Mouse (Mus musculus): ENCODE results near the gene Stx8. TPM values are rescaled to one million over a fixed set of nuclear protein-coding genes. Genes with fewer than 3 reads are reported as not detected.

The Stx8 gene
- polyA plus RNA-seq, 1 experiment from 2014 or later, result 59.7 TPM

DNA sequence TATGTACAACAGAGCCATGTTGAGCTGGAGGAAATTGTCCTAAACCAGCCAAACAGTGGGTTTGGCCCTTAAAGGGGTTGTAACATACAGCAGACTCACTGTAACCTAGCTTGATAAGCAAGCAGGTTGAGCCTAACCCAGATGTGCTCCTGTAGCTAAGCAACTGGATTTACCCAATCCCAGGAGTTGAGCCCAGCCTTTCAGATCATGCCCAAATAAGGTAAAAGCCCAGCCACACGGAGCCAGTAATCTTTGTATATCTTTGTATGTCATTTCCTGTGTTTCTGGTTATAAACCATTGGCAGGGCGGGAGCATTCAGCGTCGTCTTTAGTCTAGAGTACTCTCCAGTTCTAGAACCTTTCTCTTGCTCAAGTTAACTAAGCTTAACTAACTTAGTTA, 210.6 kb downstream of the Stx8 start:
- H3K9me3 ChIP-seq, result no peaks in the 10 kb centered on the region
- 51% methylated on average over 4 of the region's 4 CpGs for WGBS
- peak; percentile 56; the same call in 1 of the 2 replicates for ATAC-seq
- no peak overlapping the region for H3K4me2 ChIP-seq (replicated peaks)
- H3K9ac ChIP-seq, result no peak overlapping the region
- no peaks in the 10 kb centered on the region for H3K27me3 ChIP-seq (replicated peaks)
- no peak overlapping the region for H3K27ac ChIP-seq
- H3K4me3 ChIP-seq (replicated peaks), result no peak overlapping the region
- no peaks in the 10 kb centered on the region for H3K36me3 ChIP-seq
- H3K4me1 ChIP-seq (replicated peaks), result peaks cover 4% of the 10 kb centered on the region; the same call in 1 of the 2 replicates

DNA sequence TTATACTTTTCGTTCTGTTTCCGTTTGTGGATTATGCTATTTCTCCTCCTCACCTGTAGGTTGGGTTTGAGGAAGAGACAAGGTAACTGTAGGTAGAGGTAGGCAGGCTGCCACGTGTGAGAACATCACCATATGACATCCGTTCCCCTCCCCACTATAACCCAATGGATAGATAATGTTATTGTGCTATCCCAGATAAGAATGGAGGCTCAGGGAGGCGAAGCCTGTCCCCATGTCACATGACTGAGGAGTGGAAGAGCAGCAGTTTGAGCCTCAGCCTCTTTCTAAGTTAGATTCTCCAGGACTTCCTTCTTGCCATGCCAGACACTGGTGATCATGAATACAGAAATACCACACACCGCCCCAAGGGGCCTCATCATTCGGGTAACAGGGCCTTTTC, 211.4 kb downstream of the Stx8 start:
- no peak overlapping the region for H3K4me2 ChIP-seq (replicated peaks)
- no peaks in the 10 kb centered on the region for H3K36me3 ChIP-seq
- no peak overlapping the region for H3K27ac ChIP-seq
- 91% methylated on average over 7 of the region's 7 CpGs for WGBS
- no peak overlapping the region for H3K9ac ChIP-seq
- H3K9me3 ChIP-seq, result no peaks in the 10 kb centered on the region
- H3K4me3 ChIP-seq (replicated peaks), result no peak overlapping the region
- no peak for ATAC-seq
- H3K4me1 ChIP-seq (replicated peaks), result peaks cover 4% of the 10 kb centered on the region; the same call in 1 of the 2 replicates
- H3K27me3 ChIP-seq (replicated peaks), result no peaks in the 10 kb centered on the region

DNA sequence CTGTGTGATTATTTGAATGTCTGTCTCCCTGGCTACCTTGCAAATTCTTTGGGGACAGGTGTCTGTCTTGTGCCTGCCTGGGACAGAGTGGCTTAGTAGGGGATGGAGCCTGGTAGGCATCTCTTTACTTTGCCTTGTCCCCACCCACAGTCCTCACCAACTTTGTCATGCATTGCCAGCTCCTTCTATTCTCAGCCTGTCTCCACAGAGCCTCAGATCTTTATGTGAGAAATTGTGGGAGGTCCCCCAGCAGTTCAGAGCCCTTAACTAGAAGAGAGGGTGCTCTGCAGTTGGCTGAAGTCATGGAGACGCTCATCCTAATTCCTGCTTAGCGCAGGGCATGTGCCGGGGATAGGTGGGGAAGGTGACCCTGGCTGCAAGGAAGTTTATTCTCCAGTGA, 219.7 kb downstream of the Stx8 start:
- no peak overlapping the region for H3K9ac ChIP-seq
- no peak for ATAC-seq
- no peak overlapping the region for H3K27ac ChIP-seq
- peaks cover 18% of the 10 kb centered on the region for H3K4me1 ChIP-seq (replicated peaks)
- H3K9me3 ChIP-seq, result no peaks in the 10 kb centered on the region
- H3K27me3 ChIP-seq (replicated peaks), result no peaks in the 10 kb centered on the region
- 91% methylated on average over 3 of the region's 3 CpGs for WGBS
- no peak overlapping the region for H3K4me2 ChIP-seq (replicated peaks)
- H3K4me3 ChIP-seq (replicated peaks), result no peak overlapping the region
- H3K36me3 ChIP-seq, result no peaks in the 10 kb centered on the region

DNA sequence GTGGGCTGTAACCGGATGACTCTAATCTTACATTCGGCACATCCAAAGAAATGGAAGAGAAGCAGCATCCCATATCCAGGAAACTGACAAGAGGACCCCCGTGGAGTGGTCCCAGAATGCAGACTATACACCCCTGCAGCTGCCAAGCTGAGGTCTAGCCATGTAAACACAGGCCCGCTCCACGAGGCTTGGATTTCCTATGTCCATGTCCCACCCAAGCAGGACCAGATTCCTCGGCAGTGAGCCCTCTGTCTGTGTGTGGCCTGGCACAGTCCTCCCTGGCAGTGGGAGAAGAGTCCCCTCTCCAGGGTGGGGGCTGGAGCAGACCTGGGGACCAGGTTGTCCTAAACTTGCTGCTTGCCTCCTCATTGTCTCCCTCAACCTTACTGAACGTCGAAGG, 221.2 kb downstream of the Stx8 start:
- ATAC-seq, result peak; percentile 25; the same call in 1 of the 2 replicates
- H3K4me1 ChIP-seq (replicated peaks), result peaks cover 18% of the 10 kb centered on the region
- no peaks in the 10 kb centered on the region for H3K27me3 ChIP-seq (replicated peaks)
- no peaks in the 10 kb centered on the region for H3K9me3 ChIP-seq
- no peaks in the 10 kb centered on the region for H3K36me3 ChIP-seq
- no peak overlapping the region for H3K4me2 ChIP-seq (replicated peaks)
- 53% methylated on average over 8 of the region's 8 CpGs for WGBS
- no peak overlapping the region for H3K4me3 ChIP-seq (replicated peaks)
- H3K27ac ChIP-seq, result peak overlapping the region; percentile 19
- H3K9ac ChIP-seq, result no peak overlapping the region

DNA sequence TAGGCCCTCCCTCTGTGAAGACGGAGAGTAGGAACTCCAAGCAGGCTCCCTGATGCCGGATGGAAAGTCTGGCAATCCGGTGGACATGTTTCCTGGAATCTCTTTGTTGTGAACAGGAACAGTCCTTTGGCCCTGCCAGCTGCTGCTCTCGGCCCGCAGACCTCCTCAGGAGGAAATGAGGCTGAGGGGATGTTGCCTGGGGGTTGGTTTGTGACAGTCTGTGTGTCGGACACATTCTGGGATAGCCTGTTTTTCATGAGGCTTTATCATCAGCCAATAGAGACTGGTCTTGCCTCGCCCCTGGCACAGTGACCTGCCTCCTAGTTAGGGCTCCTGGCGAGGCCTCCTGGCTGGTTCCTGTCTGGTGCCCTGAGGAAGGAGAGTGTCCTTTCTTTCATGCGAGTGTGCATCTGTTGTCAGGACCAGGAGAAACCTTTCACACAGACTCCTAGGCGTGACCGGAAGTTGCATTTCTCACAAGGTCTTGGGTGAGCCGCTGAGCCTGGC, 222.8 kb downstream of the Stx8 start:
- no peak overlapping the region for H3K4me2 ChIP-seq (replicated peaks)
- no peaks in the 10 kb centered on the region for H3K36me3 ChIP-seq
- no peak for ATAC-seq
- H3K4me3 ChIP-seq (replicated peaks), result no peak overlapping the region
- H3K27ac ChIP-seq, result peak overlapping the region; percentile 71; the same call in 1 of the 2 replicates
- peaks cover 18% of the 10 kb centered on the region for H3K4me1 ChIP-seq (replicated peaks)
- no peaks in the 10 kb centered on the region for H3K27me3 ChIP-seq (replicated peaks)
- H3K9ac ChIP-seq, result no peak overlapping the region
- no peaks in the 10 kb centered on the region for H3K9me3 ChIP-seq
- 57% methylated on average over 12 of the region's 12 CpGs for WGBS

DNA sequence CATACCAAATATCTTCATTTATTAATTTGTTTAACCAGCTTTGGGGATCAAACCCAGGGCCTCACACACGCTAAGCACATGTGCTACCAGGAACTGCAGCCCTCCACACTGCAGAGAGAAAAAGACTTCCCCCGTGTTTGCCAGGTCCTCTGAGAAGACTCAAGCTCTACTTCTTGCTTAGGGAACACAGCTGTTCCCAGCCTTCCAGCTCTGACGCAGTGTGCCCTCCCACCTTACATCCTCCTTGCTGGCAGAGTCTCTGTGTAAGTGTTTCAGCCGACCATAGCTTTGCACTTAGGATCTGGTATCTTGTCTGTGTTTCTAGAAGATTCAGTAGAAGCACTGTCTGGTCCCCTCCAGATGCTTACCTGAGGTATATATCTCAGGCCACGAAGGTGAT, 224.9 kb downstream of the Stx8 start:
- WGBS, result 72% methylated on average over 5 of the region's 5 CpGs
- ATAC-seq, result no peak
- peaks cover 35% of the 10 kb centered on the region for H3K4me1 ChIP-seq (replicated peaks)

DNA sequence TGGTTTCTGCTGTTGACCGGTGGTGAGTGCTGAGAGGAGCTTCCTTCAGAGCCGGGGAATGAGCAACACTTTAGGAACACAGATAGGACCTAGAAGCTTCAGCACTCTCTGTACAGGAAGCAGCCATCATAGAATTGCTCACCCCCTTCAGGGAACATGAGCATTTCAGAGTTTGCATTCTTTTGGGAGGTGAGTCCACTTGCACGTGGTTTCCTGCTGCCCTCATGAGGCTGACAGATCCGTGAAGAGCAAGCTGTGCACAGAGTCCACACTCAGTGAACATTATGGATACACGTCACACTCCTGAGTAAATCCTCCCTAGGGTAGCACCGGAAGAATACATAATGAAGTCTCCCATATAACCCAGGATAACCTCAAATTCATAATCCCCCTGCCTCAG, 229.2 kb downstream of the Stx8 start:
- Histone ChIP-seq H3K4me3 (replicated peaks) (no peak overlapping the region), H3K27me3 (replicated peaks) (no peaks in the 10 kb centered on the region), H3K9me3 (no peaks in the 10 kb centered on the region), H3K36me3 (no peaks in the 10 kb centered on the region), H3K27ac (peak overlapping the region; percentile 56; the same call in 1 of the 2 replicates), H3K9ac (no peak overlapping the region), H3K4me1 (replicated peaks) (peaks cover 31% of the 10 kb centered on the region), H3K4me2 (replicated peaks) (no peak overlapping the region)
- ATAC-seq, result no peak
- WGBS, result 56% methylated on average over 6 of the region's 6 CpGs

More for the DNA sequence above, 224.9 kb downstream of the Stx8 start:
- Histone ChIP-seq H3K4me3 (replicated peaks) (no peak overlapping the region), H3K9ac (no peak overlapping the region), H3K9me3 (no peaks in the 10 kb centered on the region), H3K4me2 (replicated peaks) (no peak overlapping the region), H3K27ac (no peak overlapping the region), H3K27me3 (replicated peaks) (no peaks in the 10 kb centered on the region), H3K36me3 (no peaks in the 10 kb centered on the region)

DNA sequence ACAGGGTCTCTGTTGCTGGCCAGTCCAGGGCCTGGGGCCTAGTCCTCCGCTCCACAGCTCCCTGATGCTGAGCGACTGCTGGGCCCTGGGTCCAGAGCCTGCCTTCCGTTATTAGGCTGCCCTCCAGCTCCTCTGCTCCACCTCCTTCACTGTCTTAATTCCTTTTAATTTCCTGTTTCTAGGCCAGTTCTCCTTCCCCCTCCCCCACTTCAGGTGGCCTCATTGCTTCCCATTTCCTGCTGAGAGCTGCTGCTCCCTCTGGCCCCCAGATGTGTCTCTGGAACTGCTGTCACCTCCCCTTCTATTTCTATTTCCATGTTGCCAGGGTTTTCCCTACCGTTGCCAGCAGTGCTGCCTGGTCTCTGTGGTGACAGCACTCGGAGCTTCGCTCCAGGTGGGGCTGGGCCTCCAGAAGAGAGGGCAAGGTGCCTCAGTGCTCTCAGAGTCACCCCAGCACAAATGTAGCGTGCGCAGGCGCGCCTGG, 229.7 kb downstream of the Stx8 start:
- 0 out of 2 replicates have a peak, but pooled peaks have one; percentile 8 for ATAC-seq
- peak overlapping the region; percentile 56 for H3K27ac ChIP-seq
- peaks cover 31% of the 10 kb centered on the region for H3K4me1 ChIP-seq (replicated peaks)
- H3K4me2 ChIP-seq (replicated peaks), result no peak overlapping the region
- no peaks in the 10 kb centered on the region for H3K27me3 ChIP-seq (replicated peaks)
- no peak overlapping the region for H3K9ac ChIP-seq
- H3K36me3 ChIP-seq, result no peaks in the 10 kb centered on the region
- no peak overlapping the region for H3K4me3 ChIP-seq (replicated peaks)
- 59% methylated on average over 10 of the region's 10 CpGs for WGBS
- H3K9me3 ChIP-seq, result no peaks in the 10 kb centered on the region

DNA sequence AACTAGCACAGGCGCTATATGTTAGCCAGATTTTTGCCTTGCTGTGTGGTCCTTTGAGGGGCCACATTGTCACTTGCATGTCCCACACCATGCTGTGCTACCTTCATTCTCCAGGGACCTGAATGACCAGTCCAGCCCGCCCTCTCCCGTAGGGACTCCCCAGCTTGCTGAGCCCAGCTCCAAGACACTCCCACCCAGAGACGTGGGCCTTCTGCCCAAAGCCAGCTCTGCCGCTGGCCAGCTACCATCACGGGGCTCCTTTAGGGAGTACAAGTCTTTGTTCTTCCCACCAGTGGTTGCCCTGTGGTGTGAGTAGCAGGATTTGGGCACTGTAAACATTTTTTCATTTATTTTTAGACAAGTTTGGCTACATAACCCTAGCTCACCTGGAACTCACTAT, 230.6 kb downstream of the Stx8 start:
- Histone ChIP-seq H3K27ac (no peak overlapping the region), H3K4me1 (replicated peaks) (peaks cover 31% of the 10 kb centered on the region), H3K4me2 (replicated peaks) (no peak overlapping the region), H3K9ac (no peak overlapping the region), H3K4me3 (replicated peaks) (no peak overlapping the region), H3K9me3 (no peaks in the 10 kb centered on the region), H3K27me3 (replicated peaks) (no peaks in the 10 kb centered on the region), H3K36me3 (no peaks in the 10 kb centered on the region)
- WGBS, result 55% methylated on average over 6 of the region's 6 CpGs
- no peak; the same call in 1 of the 2 replicates for ATAC-seq

DNA sequence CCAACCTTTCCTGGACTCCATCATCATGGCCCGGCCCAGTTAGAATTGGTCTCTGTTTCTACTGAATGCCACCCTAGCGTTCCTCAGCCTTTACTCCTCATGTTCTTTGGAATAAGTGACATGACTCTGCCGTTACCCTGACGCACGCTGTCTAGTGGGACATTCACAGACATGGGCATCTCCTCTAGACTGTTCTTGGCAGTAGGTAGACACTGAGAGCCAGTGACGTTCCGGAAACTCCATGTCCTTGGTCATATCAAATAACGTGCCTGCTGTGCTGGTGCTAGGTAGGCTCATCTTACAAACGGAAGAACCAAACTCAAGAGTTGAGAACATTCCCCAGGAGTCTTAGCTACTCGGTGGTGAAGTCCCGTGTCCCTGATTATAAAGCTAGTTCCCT, 231.5 kb downstream of the Stx8 start:
- no peak overlapping the region for H3K9ac ChIP-seq
- peaks cover 31% of the 10 kb centered on the region for H3K4me1 ChIP-seq (replicated peaks)
- no peak overlapping the region for H3K27ac ChIP-seq
- ATAC-seq, result no peak
- H3K4me2 ChIP-seq (replicated peaks), result no peak overlapping the region
- no peaks in the 10 kb centered on the region for H3K36me3 ChIP-seq
- no peak overlapping the region for H3K4me3 ChIP-seq (replicated peaks)
- H3K9me3 ChIP-seq, result no peaks in the 10 kb centered on the region
- 92% methylated on average over 11 of the region's 11 CpGs for WGBS
- H3K27me3 ChIP-seq (replicated peaks), result no peaks in the 10 kb centered on the region

DNA sequence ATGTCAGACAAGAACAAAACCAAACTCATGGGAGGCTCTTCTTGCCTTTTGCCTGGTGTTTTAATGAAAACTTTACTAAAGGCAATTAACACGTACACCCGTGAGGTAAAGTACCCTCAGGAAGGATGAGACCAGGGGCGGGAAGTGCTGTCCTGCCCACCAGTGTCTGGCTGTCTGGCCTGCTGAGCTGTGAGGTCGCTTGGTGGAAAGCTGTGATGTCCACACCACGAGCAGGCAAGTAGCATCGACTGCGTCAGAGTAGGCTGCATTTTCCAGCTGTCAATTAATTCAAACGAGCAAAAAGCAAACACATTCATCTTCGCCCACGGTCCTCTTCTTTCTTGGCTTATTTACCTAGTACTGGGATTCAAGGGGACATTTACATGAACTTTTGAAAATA, 232.7 kb downstream of the Stx8 start:
- Histone ChIP-seq H3K4me1 (replicated peaks) (peaks cover 31% of the 10 kb centered on the region), H3K4me2 (replicated peaks) (no peak overlapping the region), H3K9me3 (no peaks in the 10 kb centered on the region), H3K4me3 (replicated peaks) (no peak overlapping the region), H3K27ac (no peak overlapping the region), H3K27me3 (replicated peaks) (no peaks in the 10 kb centered on the region), H3K9ac (no peak overlapping the region), H3K36me3 (no peaks in the 10 kb centered on the region)
- 68% methylated on average over 10 of the region's 10 CpGs for WGBS
- no peak for ATAC-seq

DNA sequence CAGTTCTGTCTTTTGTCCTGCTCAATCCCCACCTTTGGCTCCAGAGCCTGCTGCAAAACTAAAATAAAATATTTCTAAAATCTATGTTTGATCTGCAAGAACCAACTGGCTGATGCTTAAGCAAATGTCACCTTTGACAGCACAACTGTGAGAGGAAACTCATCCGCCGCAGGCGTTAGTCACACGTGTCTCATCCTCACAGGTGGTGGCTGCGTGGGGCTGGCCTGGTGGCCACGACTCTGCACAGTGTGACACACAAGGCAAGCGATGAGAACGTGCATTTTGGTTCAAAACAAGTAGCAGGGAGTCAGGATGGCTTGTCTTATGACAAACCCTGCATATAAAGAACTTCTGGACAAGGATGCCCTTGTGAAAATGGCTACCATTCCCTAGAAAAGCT, 233.1 kb downstream of the Stx8 start:
- peaks cover 30% of the 10 kb centered on the region for H3K4me1 ChIP-seq (replicated peaks)

DNA sequence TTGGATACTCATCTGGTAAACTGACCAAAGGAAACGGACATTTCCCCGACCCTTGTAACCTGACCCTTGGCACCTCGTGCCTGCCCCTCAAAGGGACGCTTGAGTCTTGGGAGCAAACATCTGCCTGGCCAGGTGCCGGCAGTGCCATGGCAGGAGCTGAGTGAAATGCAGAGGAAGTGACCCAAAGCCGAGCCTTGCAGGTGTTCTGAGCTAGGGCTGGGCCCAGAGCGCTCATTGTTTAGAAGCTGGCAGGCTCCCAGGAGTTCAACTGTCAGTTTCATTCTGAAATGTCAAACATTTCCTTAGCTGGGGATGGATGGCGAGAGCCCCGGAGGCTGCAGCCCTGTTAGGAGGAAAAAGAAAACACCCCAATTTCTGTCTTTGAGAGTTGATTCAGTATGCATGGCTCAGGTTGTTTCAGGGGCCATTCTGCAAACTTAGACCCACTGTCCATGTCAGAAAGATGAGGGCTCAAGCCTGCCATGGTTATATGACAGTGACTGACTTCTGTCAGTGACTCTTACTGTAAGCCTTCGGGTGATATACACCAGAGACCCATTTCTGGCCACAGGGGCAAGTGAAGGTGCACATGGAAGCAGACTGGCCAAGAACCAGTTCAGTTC, 233.9 kb downstream of the Stx8 start:
- no peaks in the 10 kb centered on the region for H3K27me3 ChIP-seq (replicated peaks)
- no peak overlapping the region for H3K4me3 ChIP-seq (replicated peaks)
- no peak overlapping the region for H3K4me2 ChIP-seq (replicated peaks)
- H3K9me3 ChIP-seq, result no peaks in the 10 kb centered on the region
- H3K36me3 ChIP-seq, result no peaks in the 10 kb centered on the region
- peaks cover 28% of the 10 kb centered on the region for H3K4me1 ChIP-seq (replicated peaks)
- no peak overlapping the region for H3K27ac ChIP-seq
- peak; percentile 63; the same call in 1 of the 2 replicates for ATAC-seq
- WGBS, result 30% methylated on average over 10 of the region's 10 CpGs
- no peak overlapping the region for H3K9ac ChIP-seq

More for the DNA sequence above, 233.1 kb downstream of the Stx8 start:
- Histone ChIP-seq H3K9ac (no peak overlapping the region), H3K4me2 (replicated peaks) (no peak overlapping the region), H3K27ac (no peak overlapping the region), H3K27me3 (replicated peaks) (no peaks in the 10 kb centered on the region), H3K9me3 (no peaks in the 10 kb centered on the region), H3K4me3 (replicated peaks) (no peak overlapping the region), H3K36me3 (no peaks in the 10 kb centered on the region)
- ATAC-seq, result no peak
- WGBS, result 73% methylated on average over 8 of the region's 8 CpGs

Measured in intestine, embryonic 15.5 days (tissue).